Mouse (Mus musculus): ENCODE measurements around the gene Rhot2.

Rhot2 gene

GRCm38 (mm10) chr17:25844396-25844901, at the start of gene Rhot2:
Gene Rhot2, minus strand, starts transcription at chr17:25844851.
- peak; percentile 78 to 90 for DNase-seq (ENCODE audit: low spot score in 2 of 2)

- DNase-seq (ENCODE audit: low spot score in 2 of 2): peak in 1 of 2 experiments; percentile 56
Measured at GRCm38 (mm10) chr17:25893975-25894617, 49.4 kb upstream of the Rhot2 start.

GRCm38 (mm10) chr17:25888837-25889236, 44.2 kb upstream of the Rhot2 start:
- no peak for DNase-seq (ENCODE audit: low spot score in 2 of 2)

- DNase-seq (ENCODE audit: low spot score in 2 of 2): no peak
Measured at GRCm38 (mm10) chr17:25887467-25887866, 42.8 kb upstream of the Rhot2 start.

- DNase-seq (ENCODE audit: low spot score in 2 of 2): no peak
Measured at GRCm38 (mm10) chr17:25886806-25887205, 42.2 kb upstream of the Rhot2 start.

- no peak for DNase-seq (ENCODE audit: low spot score in 2 of 2)
Measured at GRCm38 (mm10) chr17:25885636-25886035, 41.0 kb upstream of the Rhot2 start.

GRCm38 (mm10) chr17:25883824-25884223, 39.2 kb upstream of the Rhot2 start:
- DNase-seq (ENCODE audit: low spot score in 2 of 2): no peak

GRCm38 (mm10) chr17:25883268-25883667, 38.6 kb upstream of the Rhot2 start:
- no peak for DNase-seq (ENCODE audit: low spot score in 2 of 2)

- DNase-seq (ENCODE audit: low spot score in 2 of 2): no peak
Measured at GRCm38 (mm10) chr17:25882306-25882705, 37.7 kb upstream of the Rhot2 start.

GRCm38 (mm10) chr17:25881691-25882090, 37.0 kb upstream of the Rhot2 start:
- DNase-seq (ENCODE audit: low spot score in 2 of 2): no peak

- no peak for DNase-seq (ENCODE audit: low spot score in 2 of 2)
Measured at GRCm38 (mm10) chr17:25880913-25881641, 36.4 kb upstream of the Rhot2 start.

GRCm38 (mm10) chr17:25880196-25880910, 35.7 kb upstream of the Rhot2 start, which contains the start of gene Wfikkn1:
Gene Wfikkn1, minus strand, starts transcription at chr17:25880858.
- DNase-seq (ENCODE audit: low spot score in 2 of 2): no peak

- no peak for DNase-seq (ENCODE audit: low spot score in 2 of 2)
Measured at GRCm38 (mm10) chr17:25879750-25880149, 35.1 kb upstream of the Rhot2 start.

GRCm38 (mm10) chr17:25879261-25879660, 34.6 kb upstream of the Rhot2 start:
- DNase-seq (ENCODE audit: low spot score in 2 of 2): peak in 1 of 2 experiments; percentile 43

- DNase-seq (ENCODE audit: low spot score in 2 of 2): no peak
Measured at GRCm38 (mm10) chr17:25878611-25879180, 34.0 kb upstream of the Rhot2 start.

GRCm38 (mm10) chr17:25877741-25878610, 33.3 kb upstream of the Rhot2 start:
- DNase-seq (ENCODE audit: low spot score in 2 of 2): no peak

- DNase-seq (ENCODE audit: low spot score in 2 of 2): no peak
Measured at GRCm38 (mm10) chr17:25877025-25877424, 32.4 kb upstream of the Rhot2 start.

GRCm38 (mm10) chr17:25876347-25876915, 31.8 kb upstream of the Rhot2 start:
- DNase-seq (ENCODE audit: low spot score in 2 of 2): no peak

GRCm38 (mm10) chr17:25875171-25876136, 30.8 kb upstream of the Rhot2 start:
- peak; percentile 84 to 85 for DNase-seq (ENCODE audit: low spot score in 2 of 2)
